Mouse (Mus musculus): ENCODE measurements around the gene Ggnbp2. TPM values are rescaled to one million over a fixed set of nuclear protein-coding genes. Genes with fewer than 3 reads are reported as not detected.
"Not testable (repeated sequence)": the region's sequence is repeated elsewhere in the genome, so short reads cannot be mapped to it uniquely, and the experiment has no call there.

The Ggnbp2 gene
- polyA plus RNA-seq, 1 experiment from 2014 or later, result 93.3 TPM

- 82% methylated on average over 11 of the region's 11 CpGs for WGBS
- peak overlapping the region; percentile 77 for H3K9ac ChIP-seq
- H3K4me1 ChIP-seq; ATAC-seq (ENCODE audit: low FRiP score, low read depth); H3K9me3 ChIP-seq; H3K27me3 ChIP-seq (replicated peaks): not testable (repeated sequence)
- peak overlapping the region; percentile 57 for H3K4me3 ChIP-seq
- H3K4me2 ChIP-seq (replicated peaks), result peak overlapping the region; percentile 95
- peaks cover 29% of the 10 kb centered on the region for H3K36me3 ChIP-seq
- 0 out of 2 replicates have a peak overlapping the region, but pooled peaks have one; percentile 1 for H3K27ac ChIP-seq
These were observed 41.1 kb downstream of the Ggnbp2 start for GRCm38 (mm10) chr11:84829495-84829894.

- Histone ChIP-seq H3K27me3 (replicated peaks) (no peaks in the 10 kb centered on the region), H3K27ac (0 out of 2 replicates have a peak within 1 kb of the TSS, but pooled peaks have one; percentile 1), H3K4me1 (peaks cover 6% of the 10 kb centered on the region; the same call in 1 of the 2 replicates), H3K36me3 (peaks cover 21% of the 10 kb centered on the region), H3K4me3 (peak within 1 kb of the TSS; percentile 57), H3K9me3 (no peaks in the 10 kb centered on the region), H3K4me2 (replicated peaks) (peak within 1 kb of the TSS; percentile 95), H3K9ac (peak within 1 kb of the TSS; percentile 77)
- ATAC-seq (ENCODE audit: low FRiP score, low read depth), result peak; percentile 82
- WGBS, result under 1% methylated on average over 62 of the region's 62 CpGs
These were observed 41.9 kb downstream of the Ggnbp2 start, which contains the start of gene Dhrs11 for GRCm38 (mm10) chr11:84828516-84829399. TSS of gene Dhrs11 (minus strand) at chr11:84828994.

DNA sequence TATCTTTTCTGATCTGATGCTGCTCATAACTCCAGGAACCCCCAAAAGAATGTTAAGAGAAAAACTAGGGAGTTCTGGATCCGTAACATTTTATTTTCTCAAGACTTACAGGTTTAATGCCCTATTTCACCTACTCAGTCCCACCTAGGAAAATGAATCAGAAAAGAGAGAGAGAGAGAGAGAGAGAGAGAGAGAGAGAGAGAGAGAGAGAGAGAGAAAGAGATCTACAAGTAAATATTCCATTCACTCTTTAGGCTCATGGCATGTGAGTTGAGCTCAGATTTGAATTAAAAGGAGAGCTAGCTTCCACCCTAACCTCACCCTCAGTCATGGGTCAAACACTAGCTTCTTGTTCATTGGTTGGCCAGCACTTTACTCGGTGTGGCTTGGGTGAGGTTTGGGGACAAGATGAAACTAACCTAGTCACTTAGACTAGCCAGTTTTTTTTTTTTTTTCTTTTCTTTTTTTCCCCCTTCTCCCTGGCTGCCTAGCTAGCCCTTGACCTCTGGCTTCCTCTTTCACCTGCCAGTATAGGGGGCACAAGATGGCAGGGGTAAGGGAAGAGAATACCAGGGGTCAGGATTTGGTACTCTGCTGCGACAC is 42.6 kb downstream of the Ggnbp2 start:
- WGBS, result 48% methylated on average over 3 of the region's 3 CpGs
- Histone ChIP-seq H3K4me1 (peaks cover 6% of the 10 kb centered on the region; the same call in 1 of the 2 replicates), H3K27me3 (replicated peaks) (no peaks in the 10 kb centered on the region), H3K36me3 (peaks cover 16% of the 10 kb centered on the region), H3K27ac (no peak overlapping the region), H3K4me3 (peak overlapping the region; percentile 57), H3K9ac (no peak overlapping the region), H3K4me2 (replicated peaks) (peak overlapping the region; percentile 95), H3K9me3 (no peaks in the 10 kb centered on the region)
- no peak for ATAC-seq (ENCODE audit: low FRiP score, low read depth)

GRCm38 (mm10) chr11:84827492-84827891 is 43.1 kb downstream of the Ggnbp2 start:
- Histone ChIP-seq H3K27me3 (replicated peaks) (no peaks in the 10 kb centered on the region), H3K4me1 (peaks cover 6% of the 10 kb centered on the region; the same call in 1 of the 2 replicates), H3K9ac (no peak overlapping the region), H3K4me3 (no peak overlapping the region), H3K4me2 (replicated peaks) (no peak overlapping the region), H3K27ac (no peak overlapping the region), H3K9me3 (no peaks in the 10 kb centered on the region), H3K36me3 (peaks cover 11% of the 10 kb centered on the region)
- ATAC-seq (ENCODE audit: low FRiP score, low read depth), result no peak

- no peak overlapping the region for H3K4me3 ChIP-seq
- no peak for ATAC-seq (ENCODE audit: low FRiP score, low read depth)
- H3K27me3 ChIP-seq (replicated peaks), result no peaks in the 10 kb centered on the region
- peaks cover 6% of the 10 kb centered on the region; the same call in 1 of the 2 replicates for H3K4me1 ChIP-seq
- no peaks in the 10 kb centered on the region for H3K9me3 ChIP-seq
- no peak overlapping the region for H3K4me2 ChIP-seq (replicated peaks)
- H3K36me3 ChIP-seq, result 0 out of 2 replicates have a peak, but pooled peaks cover 3% of the 10 kb centered on the region
- 76% methylated on average over 3 of the region's 3 CpGs for WGBS
- H3K9ac ChIP-seq, result no peak overlapping the region
- H3K27ac ChIP-seq, result no peak overlapping the region
These were observed 44.4 kb downstream of the Ggnbp2 start for GRCm38 (mm10) chr11:84826185-84826584.

- Histone ChIP-seq H3K9me3 (no peaks in the 10 kb centered on the region), H3K27me3 (replicated peaks) (no peaks in the 10 kb centered on the region), H3K4me3 (no peak overlapping the region), H3K4me2 (replicated peaks) (no peak overlapping the region), H3K9ac (no peak overlapping the region), H3K36me3 (no peaks in the 10 kb centered on the region), H3K4me1 (peaks cover 6% of the 10 kb centered on the region; the same call in 1 of the 2 replicates), H3K27ac (no peak overlapping the region)
- 88% methylated on average over 10 of the region's 10 CpGs for WGBS
- ATAC-seq (ENCODE audit: low FRiP score, low read depth), result no peak
These were observed 45.3 kb downstream of the Ggnbp2 start for GRCm38 (mm10) chr11:84825261-84825807.

DNA sequence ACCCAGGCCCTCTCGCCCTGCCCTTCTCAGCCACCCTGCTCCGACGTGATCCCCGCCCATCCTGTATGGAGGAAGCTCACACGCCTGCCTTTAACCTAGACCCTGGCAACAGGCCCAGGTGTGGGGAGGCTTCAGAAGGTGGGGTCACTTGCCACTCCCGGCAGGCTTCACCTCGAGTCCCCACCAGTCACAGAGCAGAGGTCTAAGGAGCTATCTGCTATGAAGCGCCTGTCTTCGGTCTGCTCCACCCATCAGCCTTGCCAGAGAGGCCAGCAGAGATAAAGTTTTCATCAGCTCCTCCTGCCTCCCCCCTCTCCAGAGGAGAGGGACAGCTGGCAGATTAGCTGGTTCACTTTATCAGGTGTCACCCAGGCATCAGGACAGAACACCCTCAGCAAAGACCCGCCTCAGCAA is 47.1 kb downstream of the Ggnbp2 start:
- Histone ChIP-seq H3K9me3 (no peaks in the 10 kb centered on the region), H3K4me2 (replicated peaks) (no peak overlapping the region), H3K36me3 (no peaks in the 10 kb centered on the region), H3K4me3 (no peak overlapping the region), H3K27ac (no peak overlapping the region), H3K4me1 (peaks cover 6% of the 10 kb centered on the region), H3K9ac (no peak overlapping the region), H3K27me3 (replicated peaks) (no peaks in the 10 kb centered on the region)
- WGBS, result 78% methylated on average over 10 of the region's 10 CpGs
- no peak for ATAC-seq (ENCODE audit: low FRiP score, low read depth)

GRCm38 (mm10) chr11:84822487-84822886 is 48.1 kb downstream of the Ggnbp2 start:
- Histone ChIP-seq H3K4me1 (peaks cover 7% of the 10 kb centered on the region), H3K27me3 (replicated peaks) (no peaks in the 10 kb centered on the region), H3K27ac (no peak overlapping the region), H3K9me3 (no peaks in the 10 kb centered on the region), H3K4me2 (replicated peaks) (no peak overlapping the region), H3K36me3 (no peaks in the 10 kb centered on the region), H3K9ac (no peak overlapping the region), H3K4me3 (no peak overlapping the region)
- WGBS, result 80% methylated on average over 5 of the region's 5 CpGs
- ATAC-seq (ENCODE audit: low FRiP score, low read depth), result no peak

DNA sequence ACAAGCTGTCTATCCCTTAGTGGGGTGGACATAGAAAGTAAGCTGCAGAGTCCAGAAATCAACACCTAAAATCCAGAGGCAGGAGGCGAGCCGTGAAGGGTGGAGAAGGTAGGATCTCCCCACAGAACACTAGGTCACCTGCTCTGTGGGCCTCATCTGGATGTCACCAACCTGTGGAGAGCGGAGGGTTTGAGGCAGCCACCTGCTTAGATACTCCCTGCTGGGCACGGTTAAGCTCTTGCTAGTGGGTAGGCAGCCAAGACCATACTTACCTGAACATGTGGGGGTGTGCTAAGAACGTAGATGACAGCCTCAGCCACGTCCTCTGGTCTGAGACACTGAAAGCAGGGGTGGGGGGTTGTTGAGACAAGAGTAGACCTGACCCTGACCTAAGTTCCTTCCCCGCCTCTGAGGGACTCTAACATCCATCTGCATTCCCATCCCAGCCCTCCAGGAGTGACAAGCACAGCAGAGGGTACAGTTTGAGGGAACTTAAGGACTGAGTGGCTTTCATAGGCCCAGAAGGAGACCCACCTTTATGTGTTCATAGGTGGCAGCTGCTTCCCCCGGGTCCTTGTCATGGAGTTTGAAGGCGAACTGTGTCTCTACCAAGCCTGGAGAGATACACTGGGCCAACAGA is 49.4 kb downstream of the Ggnbp2 start:
- Histone ChIP-seq H3K27me3 (replicated peaks) (no peaks in the 10 kb centered on the region), H3K4me3 (no peak overlapping the region), H3K4me1 (peaks cover 7% of the 10 kb centered on the region), H3K4me2 (replicated peaks) (no peak overlapping the region), H3K9ac (no peak overlapping the region), H3K27ac (no peak overlapping the region), H3K9me3 (no peaks in the 10 kb centered on the region), H3K36me3 (no peaks in the 10 kb centered on the region)
- ATAC-seq (ENCODE audit: low FRiP score, low read depth), result no peak
- 87% methylated on average over 9 of the region's 9 CpGs for WGBS

DNA sequence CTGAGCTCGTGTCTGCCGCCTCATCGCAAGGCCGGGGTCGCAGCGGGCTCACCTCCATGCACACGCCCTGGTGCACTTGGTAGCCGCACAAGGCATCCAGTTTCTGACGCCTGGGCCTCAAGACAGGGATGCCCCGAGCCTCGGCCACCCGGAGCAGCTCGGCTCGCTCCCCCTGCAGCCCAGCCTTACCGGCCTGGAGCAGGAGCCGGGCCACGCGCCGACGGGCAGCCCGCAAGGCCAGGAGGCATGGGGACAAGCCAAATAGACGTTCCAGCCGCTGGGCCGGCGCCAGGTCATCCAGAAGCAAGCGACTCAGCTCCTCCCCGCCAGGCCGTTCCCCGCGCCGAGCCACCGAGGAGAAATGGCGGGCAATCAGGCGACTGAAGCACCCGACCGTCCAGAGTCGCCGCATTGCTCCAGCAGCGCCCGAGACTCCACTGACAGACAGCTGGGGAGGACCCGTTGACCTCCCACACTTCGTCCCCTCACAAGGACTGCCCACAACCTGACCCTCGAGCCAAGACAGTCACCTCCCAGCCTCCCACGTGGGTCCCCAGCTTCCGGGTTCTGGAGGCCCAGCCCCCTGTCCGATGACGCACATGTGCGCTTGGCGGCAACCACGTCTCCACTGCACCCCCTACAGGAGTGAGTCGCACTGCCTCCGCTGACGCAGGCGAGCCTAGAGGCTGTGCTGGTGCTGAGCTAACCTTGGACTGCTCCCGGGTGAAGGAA is 51.5 kb downstream of the Ggnbp2 start, which contains the start of gene Mrm1:
Mrm1 (minus strand) TSS at position 555 of the 732 bp plus-strand sequence.
- H3K27me3 ChIP-seq (replicated peaks), result no peaks in the 10 kb centered on the region
- ATAC-seq (ENCODE audit: low FRiP score, low read depth), result peak; percentile 79
- WGBS, result under 1% methylated on average over 55 of the region's 55 CpGs
- H3K27ac ChIP-seq, result no peak within 1 kb of the TSS
- H3K4me2 ChIP-seq (replicated peaks), result peak within 1 kb of the TSS; percentile 100
- peak within 1 kb of the TSS; percentile 59 for H3K4me3 ChIP-seq
- H3K9ac ChIP-seq, result peak within 1 kb of the TSS; percentile 70
- no peaks in the 10 kb centered on the region for H3K9me3 ChIP-seq
- no peaks in the 10 kb centered on the region for H3K36me3 ChIP-seq
- peaks cover 7% of the 10 kb centered on the region for H3K4me1 ChIP-seq
